Mouse (Mus musculus) brown adipose tissue, adult 24 weeks (tissue): ENCODE results near the gene Hoxa6. TPM values are rescaled to one million over a fixed set of nuclear protein-coding genes. Genes with fewer than 3 reads are reported as not detected.

Experiments
- H3K27ac ChIP-seq: fragments of 200-500 bp; replicated peaks from 2 replicates; pipeline ENCODE4 v1.5.1; 2012; ENCODE audit warnings: low read depth, mild to moderate bottlenecking, low read length
- H3K4me1 ChIP-seq: fragments of 200-500 bp; 2 replicates; pipeline ENCODE4 v1.6.1; 2012; ENCODE audit warnings: low read length, mixed read lengths; ENCODE audit not compliant: control insufficient read depth, insufficient read depth, insufficient read length
- H3K4me3 ChIP-seq: fragments of 200-500 bp; 2 replicates; pipeline ENCODE4 v1.5.1; 2012; ENCODE audit warnings: low read depth, mild to moderate bottlenecking, low read length, moderate library complexity; ENCODE audit not compliant: insufficient read depth
- polyA plus RNA-seq: library from polyadenylated mRNA; stranded (reverse); fragments of >200 nt; gene quantifications from 2 replicates; pipeline ENCODE4 v1.2.4, GENCODE M21; 2012; ENCODE audit not compliant: missing spikeins, insufficient read depth, insufficient read length

Hoxa6 gene
- not detected in 2 replicates for polyA plus RNA-seq

DNA sequence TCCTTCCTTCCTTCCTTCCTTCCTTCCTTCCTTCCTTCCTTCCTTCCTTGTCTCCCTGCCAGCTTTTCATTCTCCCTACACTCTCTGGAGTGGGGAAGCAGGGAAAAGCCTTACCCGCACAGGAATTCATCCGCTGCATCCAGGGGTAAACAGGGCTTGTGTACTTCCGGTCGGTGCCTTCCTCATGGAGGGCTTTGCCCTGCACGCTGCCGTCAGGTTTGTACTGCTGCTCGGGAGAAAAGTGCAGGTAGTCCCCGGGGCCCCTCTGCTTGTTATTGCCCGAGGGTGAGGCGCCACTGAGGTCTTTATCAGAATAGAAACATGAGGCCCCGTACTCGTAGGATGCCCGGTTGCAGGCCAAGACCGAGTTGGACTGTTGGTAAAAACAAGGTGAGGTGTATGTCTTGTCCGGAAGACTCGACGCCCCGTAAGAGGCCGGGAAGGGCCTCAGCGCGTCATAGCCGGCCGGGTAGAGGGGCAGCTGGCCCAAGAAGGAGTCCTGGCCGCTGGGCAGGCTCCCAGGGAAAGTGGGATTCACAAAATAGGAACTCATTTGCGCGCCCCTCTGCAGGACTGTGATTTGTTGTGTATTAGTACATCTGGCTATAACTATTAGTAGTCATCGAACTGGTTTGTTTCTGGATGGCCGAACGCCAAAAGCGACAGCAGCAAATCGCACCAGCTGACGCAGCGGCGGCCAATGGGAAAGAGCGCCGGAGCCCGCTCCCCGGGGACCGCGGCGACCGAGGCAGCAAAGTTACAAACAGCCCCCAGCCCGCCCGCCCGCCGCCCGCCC lies at the start of gene Hoxa6:
TSS of gene Hoxa6 (minus strand) at position 651 of the 796 bp plus-strand sequence.
- H3K27ac ChIP-seq = peak within 1 kb of the TSS; percentile 43; the same call in 1 of the 2 replicates
- H3K4me1 ChIP-seq = 0 out of 2 replicates have a peak, but pooled peaks cover 3% of the 10 kb centered on the region
- H3K4me3 ChIP-seq = peak within 1 kb of the TSS; percentile 73

GRCm38 (mm10) chr6:52256956-52257355 lies 48.4 kb upstream of the Hoxa6 start:
- H3K27ac ChIP-seq = no peak overlapping the region
- H3K4me1 ChIP-seq = no peaks in the 10 kb centered on the region
- H3K4me3 ChIP-seq = no peak overlapping the region

DNA sequence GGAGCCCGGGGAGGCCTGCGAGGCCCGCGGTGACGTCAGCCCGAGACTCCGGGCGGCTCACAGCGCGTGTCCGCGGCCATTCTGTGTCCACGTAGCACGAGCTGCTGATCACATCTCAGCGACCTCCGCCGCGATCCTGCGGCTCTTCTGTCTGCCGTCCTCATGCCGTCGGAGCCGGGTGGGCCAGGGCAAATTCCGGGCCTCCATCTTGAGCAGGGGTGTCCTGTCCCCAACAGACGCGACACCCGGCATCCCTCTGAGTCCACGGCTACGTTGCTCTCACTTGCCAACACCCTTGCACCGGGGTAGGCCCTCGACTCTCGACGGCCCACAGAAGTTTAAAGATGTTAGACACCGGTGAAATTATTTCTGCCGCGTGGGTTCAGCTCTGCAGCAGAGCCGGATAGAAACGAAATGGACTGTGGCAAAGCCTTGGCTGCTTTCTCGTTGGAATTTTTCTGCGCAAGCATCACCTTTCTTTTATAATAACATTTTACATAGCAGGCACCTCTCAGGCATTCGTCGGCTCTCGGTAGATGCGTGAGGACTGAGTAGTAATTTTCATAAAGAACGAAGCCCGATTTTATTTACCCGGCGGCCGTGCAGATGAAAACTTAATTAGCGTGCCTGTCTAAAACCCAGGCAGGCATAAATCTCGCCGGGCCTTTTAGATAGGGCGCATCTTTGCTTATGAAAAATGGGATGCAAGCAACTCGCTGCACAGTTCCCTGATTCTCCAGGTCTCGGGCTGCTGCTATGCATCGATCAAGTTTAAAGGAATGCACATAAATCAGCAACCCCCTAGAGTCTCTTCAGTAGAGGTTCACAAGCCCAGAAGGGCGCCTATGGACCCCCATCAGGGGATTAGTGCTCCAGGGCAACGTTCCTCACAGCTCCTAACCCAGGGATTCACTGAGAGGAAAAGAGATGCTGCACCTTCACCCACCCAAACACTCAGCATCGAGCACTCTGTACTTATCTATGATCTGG lies 45.3 kb upstream of the Hoxa6 start:
- Histone ChIP-seq H3K4me1 (no peaks in the 10 kb centered on the region), H3K27ac (no peak overlapping the region), H3K4me3 (no peak overlapping the region)

GRCm38 (mm10) chr6:52252775-52253376 lies 44.4 kb upstream of the Hoxa6 start:
- Histone ChIP-seq H3K4me3 (no peak overlapping the region), H3K4me1 (no peaks in the 10 kb centered on the region), H3K27ac (no peak overlapping the region)

DNA sequence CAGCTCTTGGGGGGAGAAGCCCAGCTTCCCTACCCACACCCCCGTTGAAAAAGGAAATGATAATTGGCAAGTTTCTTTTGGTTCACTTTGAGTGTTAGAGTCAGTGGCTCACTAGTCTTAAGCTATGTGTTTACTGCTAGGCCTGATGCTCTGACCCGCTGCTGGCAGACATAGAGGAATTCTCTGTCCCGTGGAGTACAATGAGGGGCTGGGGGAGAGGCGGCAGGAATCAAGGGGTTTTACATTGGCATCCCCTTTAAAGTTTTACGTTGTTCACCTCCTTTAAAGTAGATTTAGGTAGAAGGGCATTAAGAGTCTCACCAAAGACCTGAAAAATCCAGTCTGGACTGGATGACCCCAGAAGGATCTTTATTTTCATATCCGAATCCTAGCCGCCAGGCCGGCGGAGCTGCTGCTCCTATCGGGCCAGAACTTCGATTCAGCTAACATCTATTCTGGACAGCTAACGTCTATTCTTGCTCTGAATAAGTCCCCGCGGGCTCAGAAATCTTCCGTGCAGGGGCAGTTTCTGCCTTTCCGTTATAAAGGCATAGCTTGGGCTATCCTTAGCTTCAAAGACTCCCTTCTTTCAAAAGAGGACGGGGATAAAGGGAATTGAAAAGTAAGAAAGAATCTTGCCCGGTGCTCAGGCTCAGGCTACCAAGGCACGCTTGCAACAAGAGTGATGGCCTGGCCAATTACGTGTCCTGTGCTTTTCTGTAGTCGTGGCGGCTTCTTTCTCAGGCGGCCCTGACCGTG lies 43.7 kb upstream of the Hoxa6 start:
- Histone ChIP-seq H3K4me1 (no peaks in the 10 kb centered on the region), H3K27ac (no peak overlapping the region), H3K4me3 (no peak overlapping the region)

DNA sequence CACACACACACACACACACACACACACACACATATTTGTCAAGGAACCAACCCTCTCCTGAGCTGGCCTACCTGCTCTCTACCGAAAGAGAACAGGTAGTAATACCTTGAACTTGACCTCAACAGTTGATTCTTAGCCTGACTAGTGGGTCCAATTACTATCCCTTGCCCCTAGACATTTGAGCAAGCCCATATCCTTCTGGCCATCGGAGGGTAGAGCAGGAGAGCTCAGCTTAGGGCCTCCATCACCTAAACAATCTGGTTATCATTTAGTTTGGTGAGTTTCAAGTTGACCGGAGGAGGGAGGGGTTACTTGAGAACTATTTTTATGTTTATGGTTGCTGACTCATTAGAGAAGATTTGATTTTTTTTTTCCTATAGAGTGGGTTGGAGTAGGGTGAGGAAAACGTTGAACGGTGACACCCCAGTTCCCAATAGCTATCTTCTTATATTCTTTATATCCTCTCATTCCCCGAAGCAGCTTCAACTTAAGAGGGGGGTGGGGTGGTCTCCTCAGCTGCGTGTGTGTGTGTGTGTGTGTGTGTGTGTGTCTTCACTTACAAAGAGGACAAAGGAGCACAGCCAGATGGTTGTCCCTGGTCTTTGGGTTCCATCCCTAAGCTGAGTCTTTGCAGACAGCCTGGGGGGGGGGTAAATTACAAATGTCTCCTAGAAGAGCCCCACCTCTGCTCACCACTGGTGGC lies 42.8 kb upstream of the Hoxa6 start:
- Histone ChIP-seq H3K4me1 (no peaks in the 10 kb centered on the region), H3K27ac (no peak overlapping the region), H3K4me3 (no peak overlapping the region)

GRCm38 (mm10) chr6:52249826-52250225 lies 41.3 kb upstream of the Hoxa6 start:
- Histone ChIP-seq H3K27ac (no peak overlapping the region), H3K4me3 (no peak overlapping the region), H3K4me1 (no peaks in the 10 kb centered on the region)

DNA sequence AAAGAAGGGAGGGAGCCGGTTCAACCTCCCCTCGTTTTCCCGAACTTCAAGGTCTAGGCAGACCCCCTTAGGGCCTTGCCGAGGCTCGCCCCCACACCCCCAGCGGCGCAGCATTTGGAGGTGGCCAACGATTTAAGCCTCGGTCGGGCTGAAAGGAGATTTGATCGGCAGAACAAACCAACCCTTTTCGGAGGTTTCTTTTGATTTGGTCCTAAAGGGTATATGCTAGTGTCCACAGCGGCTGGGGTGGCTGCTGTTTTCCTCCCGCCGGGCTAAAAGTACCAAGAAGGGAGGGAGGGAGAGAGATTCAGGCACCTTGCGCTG lies 40.9 kb upstream of the Hoxa6 start:
- Histone ChIP-seq H3K4me3 (no peak overlapping the region), H3K4me1 (no peaks in the 10 kb centered on the region), H3K27ac (no peak overlapping the region)

GRCm38 (mm10) chr6:52248638-52249414 lies 40.3 kb upstream of the Hoxa6 start:
- Histone ChIP-seq H3K4me1 (no peaks in the 10 kb centered on the region), H3K4me3 (no peak overlapping the region), H3K27ac (no peak overlapping the region)

DNA sequence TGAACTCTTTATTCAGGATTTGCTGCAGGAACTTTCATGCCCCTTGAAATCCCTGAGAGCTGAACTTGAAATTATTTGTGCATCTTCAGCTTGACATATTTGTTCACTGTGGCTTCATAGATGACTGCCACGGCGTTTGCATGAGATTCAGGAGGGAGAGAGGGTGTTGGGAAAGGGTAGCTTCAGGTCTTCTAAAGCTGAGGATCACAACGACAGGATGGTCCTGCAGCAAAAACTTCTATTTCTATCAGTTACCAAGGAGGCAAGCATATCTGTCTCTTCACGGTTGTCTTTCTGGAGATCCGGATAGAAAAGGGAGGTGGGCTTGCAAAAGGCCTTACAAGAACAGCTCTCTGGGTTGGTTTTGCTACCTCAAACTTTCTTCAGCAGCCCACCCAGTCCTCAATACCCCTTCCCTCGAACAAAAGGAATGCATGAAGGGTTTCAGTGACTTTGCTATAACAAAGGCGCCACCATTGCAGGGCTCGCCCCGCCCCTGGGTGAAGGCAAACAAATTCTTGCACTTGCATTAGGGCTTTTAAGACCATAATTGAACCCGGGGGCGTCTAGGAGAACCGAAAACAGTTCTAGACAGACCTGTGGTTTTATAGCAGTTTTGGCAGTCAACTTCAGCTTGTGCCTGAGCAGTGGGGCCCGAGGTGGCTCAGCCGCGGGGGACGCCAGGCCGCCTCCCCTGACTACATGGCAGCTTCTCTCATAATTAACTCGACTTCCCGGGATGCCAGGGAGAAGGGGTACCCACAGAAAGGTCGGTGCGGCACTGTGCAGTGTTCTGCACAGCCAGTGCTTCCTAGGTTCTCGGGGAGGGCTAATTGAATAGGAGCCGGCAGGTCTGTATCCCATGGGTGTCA lies 39.5 kb upstream of the Hoxa6 start:
- Histone ChIP-seq H3K4me1 (no peaks in the 10 kb centered on the region), H3K27ac (no peak overlapping the region), H3K4me3 (no peak overlapping the region)

DNA sequence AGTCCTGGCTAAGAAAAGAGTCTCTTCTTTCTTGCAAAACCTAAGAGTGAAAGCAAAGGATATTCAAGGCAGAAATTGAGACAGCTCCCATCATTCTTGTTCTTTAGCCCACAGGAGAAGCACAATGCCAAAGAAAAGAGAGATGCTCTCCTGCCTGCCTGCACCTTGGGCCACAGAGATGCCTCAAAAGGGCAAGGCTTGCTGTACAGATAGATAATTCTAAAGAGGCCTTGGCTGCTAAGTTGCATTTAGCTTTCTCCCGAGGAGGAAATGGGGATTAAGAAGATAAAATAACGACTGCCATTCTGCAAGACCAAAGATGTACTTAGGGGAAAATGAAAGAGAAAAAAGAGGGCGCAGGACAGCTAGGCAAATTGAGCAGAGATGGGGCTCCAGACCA lies 38.4 kb upstream of the Hoxa6 start:
- no peak overlapping the region for H3K4me3 ChIP-seq
- H3K27ac ChIP-seq = no peak overlapping the region
- H3K4me1 ChIP-seq = no peaks in the 10 kb centered on the region

DNA sequence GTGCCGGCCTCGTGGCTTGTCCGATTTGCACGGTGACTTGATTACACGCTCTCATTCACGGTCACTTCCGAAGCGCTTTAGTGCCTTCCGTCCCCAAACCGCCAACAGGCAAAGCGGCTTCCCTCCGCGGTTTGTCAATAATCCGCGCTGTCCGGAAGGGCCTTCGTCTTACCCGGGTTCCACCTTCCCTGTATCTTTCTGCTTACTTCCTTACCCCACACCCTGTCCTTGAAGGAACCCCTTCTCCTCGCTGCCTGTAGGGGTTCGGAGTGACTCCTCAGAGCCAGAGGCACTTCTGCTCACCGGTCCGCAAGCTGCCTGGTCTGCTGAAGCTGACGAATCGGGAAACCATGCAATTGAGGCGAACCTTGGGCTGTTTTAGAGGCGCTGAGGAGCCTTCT lies 37.9 kb upstream of the Hoxa6 start:
- Histone ChIP-seq H3K4me3 (no peak overlapping the region), H3K4me1 (no peaks in the 10 kb centered on the region), H3K27ac (no peak overlapping the region)

DNA sequence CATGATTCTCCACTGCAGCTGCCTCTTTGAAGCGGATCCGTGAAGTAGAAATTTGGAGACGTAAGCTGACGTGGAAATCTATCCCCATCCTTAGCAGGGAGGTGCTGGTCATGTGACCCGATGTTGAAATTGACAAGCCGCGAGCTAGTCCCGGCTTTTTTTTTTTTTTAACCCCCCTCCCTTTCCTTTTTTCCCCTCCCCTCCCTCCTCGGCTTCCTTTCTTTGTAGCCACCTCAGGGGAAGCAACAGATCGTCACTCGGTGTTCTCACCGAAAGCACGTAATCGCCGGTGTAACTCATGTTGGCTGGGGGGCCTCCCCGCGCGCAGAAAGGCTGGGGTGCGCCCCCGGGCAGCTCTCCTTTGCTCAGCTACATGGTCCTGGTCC lies 37.2 kb upstream of the Hoxa6 start, which contains the start of gene Hoxa11:
TSS of gene Hoxa11 (minus strand) at position 54 of the 386 bp plus-strand sequence.
- no peak within 1 kb of the TSS for H3K27ac ChIP-seq

More for the DNA sequence above, 37.2 kb upstream of the Hoxa6 start, which contains the start of gene Hoxa11:
- Histone ChIP-seq H3K4me3 (peak within 1 kb of the TSS; percentile 3; the same call in 1 of the 2 replicates), H3K4me1 (no peaks in the 10 kb centered on the region)
